Mouse (Mus musculus) neural tube, embryonic 12.5 days (tissue): ENCODE measurements at regions not wholly inside any gene's neighbourhood (a gene's known extent, or its start where the extent isn't known, plus 50 kb on each side); places are given as distances from the start of the nearest gene placed in this dataset.

Experiments
- ATAC-seq: fragments of 200-750 bp; cut with Nextera tagmentation; 2 replicates; pipeline ENCODE4 v1.8.0; 2017; ENCODE audit warnings: low read depth, mild to moderate bottlenecking, moderate TSS enrichment, moderate library complexity; ENCODE audit not compliant: low FRiP score
- H3K27ac ChIP-seq: fragments of 300-500 bp; sonication (generic); 2 replicates; pipeline ENCODE4 v1.5.1; 2016
- H3K27me3 ChIP-seq: fragments of 300-500 bp; sonication (generic); replicated peaks from 2 replicates; pipeline ENCODE4 v1.6.1; 2016; ENCODE audit warnings: mild to moderate bottlenecking
- H3K36me3 ChIP-seq: fragments of 300-500 bp; sonication (generic); 2 replicates; pipeline ENCODE4 v1.6.1; 2016; ENCODE audit warnings: mild to moderate bottlenecking
- H3K4me1 ChIP-seq: fragments of 300-500 bp; sonication (generic); 2 replicates; pipeline ENCODE4 v1.6.1; 2016
- H3K4me2 ChIP-seq: fragments of 300-500 bp; sonication (generic); replicated peaks from 2 replicates; pipeline ENCODE4 v1.6.1; 2016; ENCODE audit warnings: mild to moderate bottlenecking
- H3K4me3 ChIP-seq: fragments of 300-500 bp; sonication (generic); 2 replicates; pipeline ENCODE4 v1.5.1; 2016
- H3K9ac ChIP-seq: fragments of 300-500 bp; sonication (generic); 2 replicates; pipeline ENCODE4 v1.6.1; 2016; ENCODE audit warnings: mild to moderate bottlenecking
- H3K9me3 ChIP-seq: fragments of 300-500 bp; sonication (generic); 2 replicates; pipeline ENCODE4 v1.6.1; 2016; ENCODE audit warnings: mild to moderate bottlenecking
- WGBS: fragments of 180-500 bp; shearing (Covaris S2); methylation state at CpG from one replicate; pipeline ENCODE4 v1.1.7; 2016; 5-methylcytosine and 5-hydroxymethylcytosine counted together

GRCm38 (mm10) chr12:109839946-109840524 is 239.9 kb upstream of the Rtl1 start:
- peaks cover 15% of the 10 kb centered on the region for H3K4me1 ChIP-seq
- no peaks in the 10 kb centered on the region for H3K36me3 ChIP-seq
- H3K4me3 ChIP-seq: no peak overlapping the region
- no peaks in the 10 kb centered on the region for H3K9me3 ChIP-seq
- no peak overlapping the region for H3K27ac ChIP-seq
- no peak overlapping the region for H3K9ac ChIP-seq
- H3K27me3 ChIP-seq: no peaks in the 10 kb centered on the region
- 75% methylated on average over 14 of the region's 14 CpGs for WGBS
- no peak for ATAC-seq
- no peak overlapping the region for H3K4me2 ChIP-seq

GRCm38 (mm10) chr12:109844723-109845601 is 244.8 kb upstream of the Rtl1 start:
- Histone ChIP-seq H3K27me3 (0 out of 2 replicates have a peak, but pooled peaks cover 3% of the 10 kb centered on the region), H3K9me3 (no peaks in the 10 kb centered on the region), H3K36me3 (no peaks in the 10 kb centered on the region), H3K27ac (no peak overlapping the region), H3K4me1 (peaks cover 1% of the 10 kb centered on the region), H3K9ac (no peak overlapping the region), H3K4me3 (no peak overlapping the region), H3K4me2 (no peak overlapping the region)
- 70% methylated on average over 8 of the region's 8 CpGs for WGBS
- ATAC-seq: no peak

- no peak overlapping the region for H3K27ac ChIP-seq
- no peak overlapping the region for H3K4me2 ChIP-seq
- no peak overlapping the region for H3K9ac ChIP-seq
- ATAC-seq: no peak
- no peaks in the 10 kb centered on the region for H3K9me3 ChIP-seq
- H3K4me3 ChIP-seq: no peak overlapping the region
- no peaks in the 10 kb centered on the region for H3K36me3 ChIP-seq
- 0 out of 2 replicates have a peak, but pooled peaks cover 3% of the 10 kb centered on the region for H3K27me3 ChIP-seq
- H3K4me1 ChIP-seq: no peaks in the 10 kb centered on the region
- 42% methylated on average over 5 of the region's 5 CpGs for WGBS
Measured at GRCm38 (mm10) chr12:109845602-109845906, 245.4 kb upstream of the Rtl1 start.

- Histone ChIP-seq H3K4me3 (no peak overlapping the region), H3K9me3 (0 out of 2 replicates have a peak, but pooled peaks cover 11% of the 10 kb centered on the region), H3K4me1 (no peaks in the 10 kb centered on the region), H3K4me2 (no peak overlapping the region), H3K9ac (no peak overlapping the region), H3K36me3 (no peaks in the 10 kb centered on the region), H3K27me3 (no peaks in the 10 kb centered on the region), H3K27ac (no peak overlapping the region)
- ATAC-seq: no peak
- WGBS: 88% methylated on average over 1 of the region's 1 CpGs
Measured at GRCm38 (mm10) chr12:109856336-109856735, 256.2 kb upstream of the Rtl1 start.

- WGBS: 57% methylated on average over 4 of the region's 4 CpGs
- Histone ChIP-seq H3K9me3 (0 out of 2 replicates have a peak, but pooled peaks cover 10% of the 10 kb centered on the region), H3K27ac (no peak overlapping the region), H3K4me2 (no peak overlapping the region), H3K4me3 (no peak overlapping the region), H3K27me3 (no peaks in the 10 kb centered on the region), H3K36me3 (no peaks in the 10 kb centered on the region), H3K4me1 (no peaks in the 10 kb centered on the region), H3K9ac (no peak overlapping the region)
- ATAC-seq: no peak
Measured at GRCm38 (mm10) chr12:109857705-109858104, 257.6 kb upstream of the Rtl1 start.

GRCm38 (mm10) chr12:109864826-109865225 is 264.7 kb upstream of the Rtl1 start:
- Histone ChIP-seq H3K4me3 (no peak overlapping the region), H3K9ac (no peak overlapping the region), H3K27me3 (no peaks in the 10 kb centered on the region), H3K4me1 (no peaks in the 10 kb centered on the region), H3K36me3 (no peaks in the 10 kb centered on the region), H3K9me3 (no peaks in the 10 kb centered on the region), H3K4me2 (no peak overlapping the region), H3K27ac (no peak overlapping the region)
- ATAC-seq: no peak
- 81% methylated on average over 4 of the region's 4 CpGs for WGBS

- H3K27me3 ChIP-seq: no peaks in the 10 kb centered on the region
- ATAC-seq: no peak
- no peaks in the 10 kb centered on the region for H3K36me3 ChIP-seq
- H3K9me3 ChIP-seq: no peaks in the 10 kb centered on the region
- WGBS: 88% methylated on average over 14 of the region's 14 CpGs
- H3K4me3 ChIP-seq: no peak overlapping the region
- H3K27ac ChIP-seq: no peak overlapping the region
- no peaks in the 10 kb centered on the region for H3K4me1 ChIP-seq
- H3K4me2 ChIP-seq: no peak overlapping the region
- H3K9ac ChIP-seq: no peak overlapping the region
Measured at GRCm38 (mm10) chr12:109871021-109871420, 270.9 kb upstream of the Rtl1 start.

- ATAC-seq: no peak
- no peaks in the 10 kb centered on the region for H3K27me3 ChIP-seq
- no peaks in the 10 kb centered on the region for H3K36me3 ChIP-seq
- H3K4me2 ChIP-seq: no peak overlapping the region
- H3K4me1 ChIP-seq: no peaks in the 10 kb centered on the region
- H3K9me3 ChIP-seq: no peaks in the 10 kb centered on the region
- no peak overlapping the region for H3K27ac ChIP-seq
- 89% methylated on average over 7 of the region's 7 CpGs for WGBS
- H3K9ac ChIP-seq: no peak overlapping the region
- H3K4me3 ChIP-seq: no peak overlapping the region
Measured at GRCm38 (mm10) chr12:109874466-109874865, 274.3 kb upstream of the Rtl1 start.

GRCm38 (mm10) chr12:109881108-109881507 is 281.0 kb upstream of the Rtl1 start:
- H3K27me3 ChIP-seq: no peaks in the 10 kb centered on the region
- no peaks in the 10 kb centered on the region for H3K36me3 ChIP-seq
- no peaks in the 10 kb centered on the region for H3K4me1 ChIP-seq
- no peak overlapping the region for H3K4me3 ChIP-seq
- ATAC-seq: no peak
- H3K4me2 ChIP-seq: no peak overlapping the region
- WGBS: 61% methylated on average over 3 of the region's 3 CpGs
- no peaks in the 10 kb centered on the region for H3K9me3 ChIP-seq
- H3K9ac ChIP-seq: no peak overlapping the region
- H3K27ac ChIP-seq: no peak overlapping the region

- ATAC-seq: no peak
- Histone ChIP-seq H3K4me2 (no peak overlapping the region), H3K27me3 (no peaks in the 10 kb centered on the region), H3K4me3 (no peak overlapping the region), H3K9me3 (no peaks in the 10 kb centered on the region), H3K36me3 (no peaks in the 10 kb centered on the region), H3K27ac (no peak overlapping the region), H3K4me1 (no peaks in the 10 kb centered on the region), H3K9ac (no peak overlapping the region)
- 77% methylated on average over 2 of the region's 2 CpGs for WGBS
Measured at GRCm38 (mm10) chr12:109891206-109891605, 291.1 kb upstream of the Rtl1 start.

GRCm38 (mm10) chr12:109892834-109893233 is 292.7 kb upstream of the Rtl1 start:
- H3K4me2 ChIP-seq: no peak overlapping the region
- H3K27me3 ChIP-seq: no peaks in the 10 kb centered on the region
- H3K9me3 ChIP-seq: no peaks in the 10 kb centered on the region
- no peaks in the 10 kb centered on the region for H3K4me1 ChIP-seq
- no peak overlapping the region for H3K4me3 ChIP-seq
- H3K36me3 ChIP-seq: no peaks in the 10 kb centered on the region
- no peak overlapping the region for H3K27ac ChIP-seq
- no peak overlapping the region for H3K9ac ChIP-seq
- no peak for ATAC-seq

GRCm38 (mm10) chr12:109893657-109894056 is 293.5 kb upstream of the Rtl1 start:
- Histone ChIP-seq H3K4me3 (no peak overlapping the region), H3K4me1 (no peaks in the 10 kb centered on the region), H3K27me3 (no peaks in the 10 kb centered on the region), H3K4me2 (no peak overlapping the region), H3K27ac (no peak overlapping the region), H3K36me3 (no peaks in the 10 kb centered on the region), H3K9me3 (no peaks in the 10 kb centered on the region), H3K9ac (no peak overlapping the region)
- no peak for ATAC-seq
- 81% methylated on average over 4 of the region's 4 CpGs for WGBS

- no peak overlapping the region for H3K27ac ChIP-seq
- no peaks in the 10 kb centered on the region for H3K36me3 ChIP-seq
- no peaks in the 10 kb centered on the region for H3K27me3 ChIP-seq
- no peak overlapping the region for H3K9ac ChIP-seq
- 85% methylated on average over 7 of the region's 7 CpGs for WGBS
- H3K4me3 ChIP-seq: no peak overlapping the region
- H3K4me2 ChIP-seq: no peak overlapping the region
- H3K4me1 ChIP-seq: no peaks in the 10 kb centered on the region
- H3K9me3 ChIP-seq: no peaks in the 10 kb centered on the region
- ATAC-seq: no peak
Measured at GRCm38 (mm10) chr12:109895389-109895788, 295.3 kb upstream of the Rtl1 start.
